Mouse (Mus musculus) heart, embryonic 16.5 days (tissue): ENCODE measurements around the gene Olfr645. TPM values are rescaled to one million over a fixed set of nuclear protein-coding genes. Genes with fewer than 3 reads are reported as not detected.

ENCODE experiments used
- ATAC-seq: fragments of 200-750 bp; cut with Nextera tagmentation; replicated peaks from 2 replicates; pipeline ENCODE4 v1.8.0; 2017; ENCODE audit warnings: moderate number of reproducible peaks; ENCODE audit not compliant: insufficient read depth, low FRiP score; ENCODE audit errors: extremely low read depth
- H3K27ac ChIP-seq: fragments of 300-500 bp; sonication (generic); 2 replicates; pipeline ENCODE4 v1.5.1; 2014; ENCODE audit warnings: mild to moderate bottlenecking, low read length, control low read depth, moderate library complexity
- H3K27me3 ChIP-seq: fragments of 300-500 bp; sonication (generic); 2 replicates; pipeline ENCODE4 v1.6.1; 2014; ENCODE audit warnings: low read length, mixed read lengths; ENCODE audit not compliant: control insufficient read depth, insufficient read depth
- H3K36me3 ChIP-seq: fragments of 300-500 bp; sonication (generic); 2 replicates; pipeline ENCODE4 v1.6.1; 2014; ENCODE audit not compliant: control insufficient read depth, insufficient read depth
- H3K4me1 ChIP-seq: fragments of 300-500 bp; sonication (generic); 2 replicates; pipeline ENCODE4 v1.6.1; 2014; ENCODE audit warnings: low read length, mixed read lengths; ENCODE audit not compliant: control insufficient read depth, insufficient read depth
- H3K4me2 ChIP-seq: fragments of 300-500 bp; sonication (generic); 2 replicates; pipeline ENCODE4 v1.6.1; 2014; ENCODE audit warnings: low read depth, mild to moderate bottlenecking, control low read depth, low read length
- H3K4me3 ChIP-seq: fragments of 300-500 bp; sonication (generic); 2 replicates; pipeline ENCODE4 v1.5.1; 2014; ENCODE audit warnings: mild to moderate bottlenecking, control low read depth, low read length
- H3K9ac ChIP-seq: fragments of 300-500 bp; sonication (generic); 2 replicates; pipeline ENCODE4 v1.6.1; 2014; ENCODE audit warnings: low read length, control low read depth
- H3K9me3 ChIP-seq: fragments of 300-500 bp; sonication (generic); replicated peaks from 2 replicates; pipeline ENCODE4 v1.6.1; 2016; ENCODE audit warnings: low read length; ENCODE audit not compliant: control insufficient read depth
- WGBS: fragments of 180-500 bp; shearing (Covaris S2); extraction: QIAGEN DNeasy Blood & Tissue Kit; methylation state at CpG from one replicate; pipeline ENCODE4 v1.1.7; 2014; 5-methylcytosine and 5-hydroxymethylcytosine counted together
- polyA plus RNA-seq: library from polyadenylated mRNA; unstranded; fragments of >200 nt; fragmentation: Nextera tagmentation; extraction: Ambion mirVana; gene quantifications from 2 replicates; pipeline ENCODE4 v1.2.1, GENCODE M21; 2015

Olfr645 gene
- not detected in 2 replicates for polyA plus RNA-seq

DNA sequence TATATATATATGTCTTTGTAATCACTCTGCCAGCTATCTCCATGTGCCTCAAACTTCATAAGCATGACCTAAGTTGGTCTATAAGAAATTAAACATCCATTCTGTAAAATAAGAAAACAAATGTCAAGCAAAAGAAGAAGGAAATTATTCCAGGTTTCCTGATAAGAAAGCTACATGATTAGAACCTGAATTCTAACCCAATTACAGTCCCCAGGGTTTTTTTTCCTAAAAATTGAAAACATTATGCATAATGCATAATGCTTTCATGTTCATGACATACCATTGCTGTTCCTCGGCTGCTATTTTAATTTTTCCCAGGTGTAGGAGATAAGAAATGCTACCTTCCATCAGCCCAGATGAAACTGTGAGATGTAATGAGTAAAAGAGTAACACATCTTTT, at the start of gene Olfr645:
Gene Olfr645 (minus strand): TSS at position 101 of the 400 bp plus-strand sequence.
- Histone ChIP-seq H3K4me2 (no peak within 1 kb of the TSS), H3K9ac (no peak within 1 kb of the TSS), H3K27ac (no peak within 1 kb of the TSS), H3K9me3 (no peaks in the 10 kb centered on the region; the same call in 1 of the 2 replicates), H3K36me3 (no peaks in the 10 kb centered on the region), H3K27me3 (no peaks in the 10 kb centered on the region), H3K4me3 (no peak within 1 kb of the TSS), H3K4me1 (no peaks in the 10 kb centered on the region)
- WGBS, result 60% methylated on average over 1 of the region's 1 CpGs
- ATAC-seq, result no peak

- ATAC-seq, result no peak
- Histone ChIP-seq H3K9me3 (0 out of 2 replicates have a peak, but pooled peaks cover 3% of the 10 kb centered on the region), H3K27ac (no peak within 1 kb of the TSS), H3K4me1 (no peaks in the 10 kb centered on the region), H3K4me3 (no peak within 1 kb of the TSS), H3K4me2 (no peak within 1 kb of the TSS), H3K36me3 (no peaks in the 10 kb centered on the region), H3K27me3 (no peaks in the 10 kb centered on the region), H3K9ac (no peak within 1 kb of the TSS)
- WGBS, result 75% methylated on average over 5 of the region's 5 CpGs
Measured at GRCm38 (mm10) chr7:104129726-104130125, 44.5 kb upstream of the Olfr645 start, which contains the start of gene Ubqln5. TSS of gene Ubqln5 (minus strand) at chr7:104129826.

DNA sequence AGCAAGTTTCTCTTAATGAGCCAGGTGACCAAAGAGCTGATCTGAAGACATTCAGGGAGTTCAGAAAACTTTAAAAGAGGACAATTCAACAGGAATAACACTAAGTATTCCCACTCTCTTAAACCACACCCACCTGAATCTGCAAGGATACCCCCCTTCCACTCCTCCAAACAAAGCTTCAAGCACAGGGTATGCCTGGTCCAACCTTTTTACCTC, 19.4 kb upstream of the Olfr645 start, which contains the start of gene Olfr646:
Gene Olfr646 (plus strand): TSS at position 117 of the 216 bp plus-strand sequence.
- H3K27ac ChIP-seq, result no peak within 1 kb of the TSS; the same call in 1 of the 2 replicates
- no peaks in the 10 kb centered on the region for H3K9me3 ChIP-seq
- ATAC-seq, result no peak
- H3K4me2 ChIP-seq, result no peak within 1 kb of the TSS
- no peaks in the 10 kb centered on the region for H3K4me1 ChIP-seq
- no peaks in the 10 kb centered on the region for H3K36me3 ChIP-seq
- no peak within 1 kb of the TSS for H3K9ac ChIP-seq
- no peaks in the 10 kb centered on the region for H3K27me3 ChIP-seq
- H3K4me3 ChIP-seq, result no peak within 1 kb of the TSS

DNA sequence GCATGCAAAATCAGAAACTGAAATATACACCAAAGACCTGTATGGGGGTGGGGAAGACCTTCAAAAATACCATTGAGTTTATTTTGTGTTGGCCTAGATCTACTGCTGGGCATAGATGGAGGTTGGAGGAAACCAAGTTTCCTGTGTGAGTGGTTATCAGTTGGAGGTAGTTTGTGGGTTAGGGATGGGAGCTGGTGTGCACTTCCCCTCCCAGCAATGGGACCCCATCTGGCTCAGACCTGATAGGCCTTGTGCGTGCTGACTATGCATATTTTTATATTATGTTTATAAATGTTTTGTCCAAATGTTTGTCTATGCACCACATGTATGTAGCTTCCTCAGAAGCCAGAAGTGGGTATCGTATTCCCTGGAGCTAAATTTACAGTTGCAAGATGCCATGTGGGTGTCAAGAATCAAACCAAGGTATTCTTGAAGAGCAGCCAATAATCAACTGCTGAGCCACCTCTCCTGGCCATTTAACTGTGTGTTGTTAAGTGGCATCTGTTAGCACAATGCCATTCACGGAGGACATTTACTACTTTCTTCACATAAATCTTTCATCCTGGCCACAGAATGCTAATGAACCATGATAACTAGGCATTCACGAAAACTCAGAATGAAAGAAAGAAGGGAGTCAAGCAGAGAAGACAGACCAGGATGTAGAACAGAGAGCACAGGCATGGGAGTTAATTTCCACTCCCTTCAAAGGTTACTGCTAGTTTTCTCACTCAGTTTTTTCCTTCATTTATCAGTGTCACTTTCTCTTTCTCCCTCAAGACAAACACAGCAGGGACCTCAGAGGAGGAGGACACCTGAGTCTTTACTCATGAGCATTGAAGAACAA, 18.9 kb upstream of the Olfr645 start:
- Histone ChIP-seq H3K27me3 (no peaks in the 10 kb centered on the region), H3K9ac (no peak overlapping the region), H3K4me1 (no peaks in the 10 kb centered on the region), H3K9me3 (no peaks in the 10 kb centered on the region), H3K4me3 (no peak overlapping the region), H3K27ac (no peak overlapping the region; the same call in 1 of the 2 replicates), H3K4me2 (no peak overlapping the region), H3K36me3 (no peaks in the 10 kb centered on the region)
- no peak; the same call in 1 of the 2 replicates for ATAC-seq
- 64% methylated on average over 4 of the region's 4 CpGs for WGBS

DNA sequence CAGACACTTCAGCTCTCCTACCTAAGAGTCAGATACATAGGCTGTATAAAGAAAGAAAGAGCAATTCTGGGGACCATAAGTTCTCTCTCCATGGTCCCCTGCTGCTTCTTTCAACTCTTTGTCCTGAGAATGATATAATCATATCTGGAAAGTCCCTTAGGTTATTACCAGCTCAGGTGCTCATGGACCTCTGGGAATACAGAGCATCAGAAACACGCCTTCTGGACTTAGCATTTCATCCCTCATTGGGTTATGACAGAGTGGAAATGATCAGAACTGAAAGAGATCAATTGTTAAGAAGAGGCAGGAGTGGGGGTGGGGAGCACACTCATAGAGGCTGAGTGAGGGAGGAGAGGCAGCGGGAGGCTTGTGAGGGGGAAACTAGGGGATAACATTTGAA, 13.5 kb downstream of the Olfr645 start, which contains the start of gene Olfr644:
Gene Olfr644 (minus strand): TSS at position 101 of the 400 bp plus-strand sequence.
- no peaks in the 10 kb centered on the region for H3K27me3 ChIP-seq
- H3K27ac ChIP-seq, result no peak within 1 kb of the TSS
- 0 out of 2 replicates have a peak, but pooled peaks cover 3% of the 10 kb centered on the region for H3K9me3 ChIP-seq
- ATAC-seq, result no peak
- H3K36me3 ChIP-seq, result no peaks in the 10 kb centered on the region
- WGBS, result 65% methylated on average over 2 of the region's 2 CpGs
- no peak within 1 kb of the TSS for H3K9ac ChIP-seq
- H3K4me3 ChIP-seq, result no peak within 1 kb of the TSS
- H3K4me2 ChIP-seq, result no peak within 1 kb of the TSS
- H3K4me1 ChIP-seq, result no peaks in the 10 kb centered on the region

GRCm38 (mm10) chr7:104061345-104061744, 23.9 kb downstream of the Olfr645 start, which contains the start of gene 4930516K23Rik:
TSS of gene 4930516K23Rik (minus strand) at chr7:104061445.
- no peak for ATAC-seq
- Histone ChIP-seq H3K36me3 (no peaks in the 10 kb centered on the region), H3K4me1 (no peaks in the 10 kb centered on the region), H3K4me3 (no peak within 1 kb of the TSS), H3K9ac (no peak within 1 kb of the TSS), H3K9me3 (no peaks in the 10 kb centered on the region), H3K27ac (no peak within 1 kb of the TSS), H3K4me2 (no peak within 1 kb of the TSS), H3K27me3 (no peaks in the 10 kb centered on the region)
- 54% methylated on average over 2 of the region's 2 CpGs for WGBS

DNA sequence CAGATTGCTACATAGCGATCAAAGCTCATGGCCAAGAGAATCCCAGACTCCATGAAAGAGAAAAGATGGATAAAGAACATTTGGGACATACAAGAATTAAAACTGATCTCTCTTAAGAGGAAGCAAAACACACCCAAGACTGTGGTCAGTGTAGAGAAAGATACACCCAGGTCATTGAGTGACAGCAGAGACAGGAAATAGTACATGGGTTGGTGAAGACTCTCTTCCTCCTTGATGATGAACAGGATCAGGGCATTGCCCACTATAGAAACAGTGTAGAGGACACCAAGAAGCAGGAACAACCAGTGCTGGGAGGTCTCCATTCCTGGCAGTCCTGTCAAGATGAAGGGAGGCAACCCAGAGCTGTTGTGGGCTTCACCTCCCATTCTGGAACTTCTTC, 26.1 kb downstream of the Olfr645 start:
- no peaks in the 10 kb centered on the region for H3K4me1 ChIP-seq
- H3K4me3 ChIP-seq, result no peak overlapping the region
- no peak for ATAC-seq
- no peak overlapping the region for H3K27ac ChIP-seq
- no peaks in the 10 kb centered on the region for H3K9me3 ChIP-seq
- H3K36me3 ChIP-seq, result no peaks in the 10 kb centered on the region
- no peak overlapping the region for H3K4me2 ChIP-seq
- H3K27me3 ChIP-seq, result no peaks in the 10 kb centered on the region
- 79% methylated on average over 1 of the region's 1 CpGs for WGBS
- H3K9ac ChIP-seq, result no peak overlapping the region

GRCm38 (mm10) chr7:104052566-104052965, 32.7 kb downstream of the Olfr645 start, which contains the start of gene Olfr642:
TSS of gene Olfr642 (minus strand) at chr7:104052666.
- Histone ChIP-seq H3K36me3 (no peaks in the 10 kb centered on the region), H3K4me3 (no peak within 1 kb of the TSS), H3K4me1 (no peaks in the 10 kb centered on the region), H3K9ac (no peak within 1 kb of the TSS), H3K27me3 (no peaks in the 10 kb centered on the region), H3K9me3 (no peaks in the 10 kb centered on the region), H3K27ac (no peak within 1 kb of the TSS), H3K4me2 (no peak within 1 kb of the TSS)
- ATAC-seq, result no peak
- WGBS, result 68% methylated on average over 1 of the region's 1 CpGs

DNA sequence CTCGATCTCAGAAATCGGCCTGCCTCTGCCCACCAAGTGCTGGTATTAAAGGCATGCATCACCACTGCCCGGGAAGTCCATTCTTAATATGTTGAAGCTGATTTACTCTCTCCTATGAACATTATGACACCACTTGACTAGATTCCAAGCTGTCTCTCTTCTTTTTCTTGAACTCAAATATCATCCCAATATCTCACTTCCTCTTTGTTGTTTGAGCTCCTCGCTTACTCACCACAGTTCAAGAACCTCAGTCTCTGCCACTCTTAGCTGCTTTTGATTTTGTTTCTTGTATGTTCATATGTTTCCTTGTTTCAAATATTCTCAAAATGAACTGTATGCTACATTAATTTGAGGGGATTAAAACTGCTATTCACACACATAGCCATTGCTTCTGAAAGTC, 34.5 kb downstream of the Olfr645 start:
- no peaks in the 10 kb centered on the region for H3K36me3 ChIP-seq
- no peak for ATAC-seq
- WGBS, result 78% methylated on average over 4 of the region's 4 CpGs

More for the DNA sequence above, 34.5 kb downstream of the Olfr645 start:
- no peaks in the 10 kb centered on the region for H3K27me3 ChIP-seq
- H3K4me1 ChIP-seq, result no peaks in the 10 kb centered on the region
- H3K27ac ChIP-seq, result no peak overlapping the region
- H3K4me3 ChIP-seq, result no peak overlapping the region
- H3K9ac ChIP-seq, result no peak overlapping the region
- H3K9me3 ChIP-seq, result no peaks in the 10 kb centered on the region
- H3K4me2 ChIP-seq, result no peak overlapping the region
